Mouse (Mus musculus): ENCODE measurements at regions not wholly inside any gene's neighbourhood (a gene's known extent, or its start where the extent isn't known, plus 50 kb on each side); places are given as distances from the start of the nearest gene placed in this dataset.

- DNase-seq (ENCODE audit: low read depth) = no peak
These were observed 52.9 kb upstream of the Tcl1b2 start for GRCm38 (mm10) chr12:105092730-105093440.

- peak; percentile 39 for DNase-seq (ENCODE audit: low read depth)
These were observed 52.3 kb upstream of the Tcl1b2 start for GRCm38 (mm10) chr12:105093509-105093908.
